Mouse (Mus musculus) bone marrow, adult 2 months (tissue): Measurements from ENCODE around the gene Dph6.

Source experiments
- CTCF ChIP-seq: fragments of 200-500 bp; IDR thresholded peaks from 2 replicates; pipeline ENCODE4 v1.5.1; 2011; ENCODE audit warnings: low read length, control low read depth; ENCODE audit not compliant: control insufficient read depth, insufficient read depth
- POLR2A ChIP-seq: fragments of 200-500 bp; IDR thresholded peaks from 2 replicates; pipeline ENCODE4 v1.6.1; 2011; ENCODE audit warnings: low read depth, mild to moderate bottlenecking, control low read depth, low read length, borderline replicate concordance; ENCODE audit not compliant: control insufficient read depth

- TF ChIP-seq CTCF (no peak), POLR2A (no peak)
These were observed 134.9 kb downstream of the Dph6 start for GRCm38 (mm10) chr2:114519907-114520306.
